Mouse (Mus musculus): Measurements from ENCODE around the gene Hps4.
"Not testable (repeated sequence)": the region's sequence is repeated elsewhere in the genome, so short reads cannot be mapped to it uniquely, and the experiment has no call there.

Hps4 gene

DNA sequence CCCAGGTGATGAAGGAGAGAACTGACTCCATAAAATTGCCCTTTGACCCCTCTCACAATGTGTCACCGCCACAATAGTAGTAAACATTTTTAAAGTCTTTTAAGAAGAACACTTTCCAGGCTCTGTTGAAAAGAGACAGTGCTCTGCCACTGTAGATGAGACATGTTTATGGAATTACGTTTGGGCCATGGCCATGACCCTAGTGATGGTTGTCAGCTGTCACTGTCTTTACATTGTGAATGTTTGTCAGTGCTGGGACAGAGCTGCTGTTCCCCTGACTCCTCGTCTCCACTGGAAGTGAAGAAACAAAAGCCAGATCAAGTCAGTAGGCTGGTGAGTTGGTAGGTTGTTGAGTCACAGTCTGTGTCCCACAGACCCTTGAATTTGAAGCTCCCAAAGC lies 59.6 kb downstream of the Hps4 start:
- no peak for DNase-seq (ENCODE audit: low spot score in 2 of 2)

DNA sequence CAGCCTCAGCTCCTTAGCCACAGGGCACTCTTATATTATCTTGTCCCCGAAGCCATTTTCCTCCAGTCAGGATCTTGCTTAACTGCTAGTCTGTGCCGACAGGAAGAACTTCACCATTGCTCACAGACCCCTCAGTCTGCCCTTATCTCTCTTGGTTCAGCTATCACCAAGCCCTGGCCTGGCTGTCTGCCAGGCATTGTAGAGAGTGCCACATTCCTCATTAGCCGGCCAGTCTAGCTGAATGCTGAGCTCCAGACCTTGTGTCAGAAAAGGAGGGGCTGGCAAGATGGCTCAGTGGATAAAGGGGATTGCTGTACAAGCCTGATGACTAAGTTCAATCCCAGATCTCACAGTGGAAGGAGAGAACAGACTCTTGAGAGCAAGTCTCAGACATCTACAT lies 63.1 kb downstream of the Hps4 start:
- no peak for DNase-seq (ENCODE audit: low spot score in 2 of 2)

GRCm38 (mm10) chr5:112409274-112409673 lies 66.4 kb downstream of the Hps4 start:
- no peak for DNase-seq (ENCODE audit: low spot score in 2 of 2)

GRCm38 (mm10) chr5:112411072-112411471 lies 68.2 kb downstream of the Hps4 start:
- DNase-seq (ENCODE audit: low spot score in 2 of 2) = no peak

DNA sequence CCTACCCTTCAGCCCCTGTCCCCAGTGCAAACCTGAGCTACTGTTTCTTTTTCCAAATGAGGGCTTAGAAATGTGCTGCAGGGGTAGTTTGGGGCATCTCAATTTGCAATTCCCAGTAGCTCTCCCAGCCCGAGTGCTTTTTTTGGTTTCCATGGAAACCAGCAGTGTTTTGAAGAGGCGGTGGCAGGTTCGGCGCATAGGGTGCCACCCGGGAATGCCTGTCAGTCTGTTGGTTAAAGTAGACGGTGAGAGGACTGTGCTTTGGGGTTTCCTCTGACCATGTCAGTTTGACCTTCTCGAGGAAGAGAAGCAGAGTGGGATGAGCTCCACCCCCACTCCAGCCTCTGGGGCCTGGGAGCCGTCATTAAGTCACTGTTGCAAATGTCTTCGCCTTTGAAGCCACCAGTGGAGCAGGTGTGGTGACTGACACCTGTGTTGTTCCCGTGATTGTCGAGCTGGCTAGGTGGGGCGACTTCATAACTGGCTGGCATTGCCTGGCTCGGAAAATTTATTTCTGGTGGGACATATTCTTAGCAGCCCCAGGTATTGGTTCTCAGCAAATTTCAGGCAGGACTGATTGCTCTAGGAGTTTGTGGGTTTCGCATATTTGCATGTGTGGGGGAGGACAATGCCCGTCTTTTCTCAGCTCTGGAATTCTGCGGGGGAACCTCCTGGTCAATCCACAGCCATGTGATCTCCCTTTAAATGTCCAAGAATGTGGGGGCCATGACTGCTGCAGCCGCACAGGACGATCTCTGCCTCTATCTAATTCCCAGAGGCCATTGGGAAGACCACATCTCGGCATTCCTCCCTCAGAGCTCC lies 68.8 kb downstream of the Hps4 start:
- no peak for DNase-seq (ENCODE audit: low spot score in 2 of 2)

DNA sequence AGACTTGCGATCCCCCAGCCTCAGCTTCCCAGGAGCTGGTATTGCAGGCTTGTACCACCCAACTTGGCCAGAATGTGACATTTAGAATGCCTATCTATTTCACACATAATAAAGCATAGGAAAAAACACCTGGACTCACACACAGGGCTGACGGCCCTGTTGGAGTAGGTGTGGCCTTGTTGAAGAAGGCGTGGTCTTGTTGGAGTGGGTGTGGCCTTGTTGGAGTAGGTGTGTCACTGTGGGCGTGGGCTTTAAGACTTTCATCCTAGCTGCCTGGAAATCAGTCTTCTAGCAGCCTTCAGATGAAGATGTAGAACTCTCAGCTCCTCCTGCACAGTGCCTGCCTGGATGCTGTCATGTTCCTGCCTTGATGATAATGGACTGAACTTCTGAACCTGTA lies 69.9 kb downstream of the Hps4 start:
- not testable (repeated sequence) for DNase-seq (ENCODE audit: low spot score in 2 of 2)

DNA sequence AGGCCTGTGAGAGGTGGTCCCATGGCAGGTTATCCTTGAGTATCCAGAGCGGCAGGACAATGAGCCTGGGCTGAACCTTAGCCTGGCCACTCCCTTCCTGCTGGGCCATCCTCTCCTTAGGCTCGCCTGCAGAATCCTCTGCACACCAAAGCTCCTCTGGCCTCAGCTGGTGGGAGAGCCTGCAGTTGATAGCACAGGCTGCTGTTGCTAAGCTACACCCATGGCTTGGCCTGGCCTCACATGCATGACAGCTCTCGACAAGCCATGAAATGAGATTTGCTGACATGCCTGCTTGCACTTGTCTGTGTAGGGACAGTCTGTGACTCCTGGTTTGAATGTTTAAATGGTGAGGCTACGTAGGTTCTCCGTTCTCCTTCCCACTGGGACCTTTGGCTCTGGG lies 73.8 kb downstream of the Hps4 start:
- no peak for DNase-seq (ENCODE audit: low spot score in 2 of 2)

DNA sequence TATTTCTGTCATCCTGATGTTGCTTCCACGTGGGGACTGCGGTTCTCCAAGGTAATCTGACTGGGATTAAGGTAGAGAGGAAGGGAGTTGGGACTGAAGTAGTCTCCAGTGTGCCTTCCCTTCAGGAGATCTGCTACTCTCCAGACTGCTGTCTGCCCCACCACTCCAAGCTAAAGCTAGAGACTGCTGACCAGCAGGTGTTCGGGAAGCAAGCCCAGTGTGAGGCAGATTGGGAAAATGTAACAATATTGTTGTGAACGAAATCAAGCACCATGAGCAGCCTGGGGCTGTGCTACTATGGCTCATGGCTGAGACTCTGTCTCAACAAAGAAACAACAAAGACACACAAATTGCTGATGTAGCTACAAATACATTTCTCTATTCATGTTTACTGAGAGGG lies 75.1 kb downstream of the Hps4 start:
- DNase-seq (ENCODE audit: low spot score in 2 of 2) = no peak

DNA sequence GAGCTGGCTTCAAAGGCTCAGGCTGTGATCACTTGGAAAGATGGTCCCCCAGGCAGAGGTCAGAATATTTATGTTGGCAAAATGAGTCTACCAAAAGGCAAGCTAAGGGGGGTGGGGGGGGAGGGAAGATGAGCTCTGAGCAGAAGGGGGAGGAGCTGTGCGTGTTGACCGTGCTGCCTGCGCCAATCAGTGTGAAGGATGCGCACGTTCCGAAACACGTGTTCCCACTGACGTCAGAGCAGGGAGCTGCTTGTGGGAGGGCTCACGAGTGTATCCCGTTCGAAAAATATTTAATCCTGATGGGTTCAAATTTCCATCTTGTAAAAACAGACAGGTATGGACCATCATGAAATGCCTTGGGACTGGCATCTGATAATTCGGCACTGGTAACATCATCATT lies 76.7 kb downstream of the Hps4 start:
- DNase-seq (ENCODE audit: low spot score in 2 of 2) = no peak

GRCm38 (mm10) chr5:112426635-112427034 lies 83.8 kb downstream of the Hps4 start:
- peak in 1 of 2 experiments; percentile 8 for DNase-seq (ENCODE audit: low spot score in 2 of 2)

DNA sequence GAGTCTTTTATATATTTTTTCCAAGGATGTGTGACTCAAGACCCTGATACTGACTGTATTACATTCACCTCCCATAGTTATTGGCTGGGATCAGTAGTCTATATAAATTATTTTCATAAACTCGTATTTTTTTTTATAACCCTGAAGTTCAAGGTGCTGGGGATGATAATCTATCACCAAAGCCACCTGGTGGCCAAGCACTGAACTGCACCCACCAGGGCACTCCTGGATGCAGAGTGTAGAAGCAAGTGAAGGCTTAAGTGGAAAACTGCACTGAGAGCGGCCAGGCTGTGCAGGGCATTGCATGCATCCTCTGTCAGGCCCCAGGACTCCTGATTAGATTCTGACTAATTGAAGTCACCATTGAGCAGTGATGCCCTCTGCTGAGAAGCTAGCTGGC lies 84.4 kb downstream of the Hps4 start:
- DNase-seq (ENCODE audit: low spot score in 2 of 2) = peak in 1 of 2 experiments; percentile 22
